Mouse (Mus musculus): ENCODE results near the gene Ccdc154. TPM values are rescaled to one million over a fixed set of nuclear protein-coding genes. Genes with fewer than 3 reads are reported as not detected.

Gene Ccdc154
- polyA plus RNA-seq, 2 experiments, result 0.03 TPM; not detected in 1

- Histone ChIP-seq H3K4me1 (ENCODE audit: control insufficient read depth, insufficient read depth, low read length) (no peaks in the 10 kb centered on the region), H3K27me3 (ENCODE audit: control insufficient read depth, insufficient read depth, low read length) (no peaks in the 10 kb centered on the region), H3K36me3 (ENCODE audit: control insufficient read depth, insufficient read depth, low read length) (peaks cover 81% of the 10 kb centered on the region), H3K9ac (ENCODE audit: low read depth, low read length, severe bottlenecking) (no peak overlapping the region), H3K4me3 (replicated peaks; ENCODE audit: low read length) (no peak overlapping the region), H3K9me3 (ENCODE audit: control insufficient read depth, low read length) (no peaks in the 10 kb centered on the region), H3K4me2 (replicated peaks; ENCODE audit: low read depth, low read length, severe bottlenecking) (no peak overlapping the region), H3K27ac (replicated peaks; ENCODE audit: low read depth, low read length) (no peak overlapping the region)
- ATAC-seq (ENCODE audit: low FRiP score, low read depth) (no peak), DNase-seq (ENCODE audit: low spot score) (no peak)
- WGBS, result 92% methylated on average over 4 of the region's 4 CpGs
- no peak for TF ChIP-seq POLR2A (IDR thresholded peaks at IDR 0.05; ENCODE audit: borderline replicate concordance, extremely low read depth, insufficient read depth, insufficient read length)
These were observed 40.1 kb downstream of the Ccdc154 start for GRCm38 (mm10) chr17:25202401-25202800.

- H3K27me3 ChIP-seq (ENCODE audit: control insufficient read depth, insufficient read depth, low read length), result no peaks in the 10 kb centered on the region
- no peaks in the 10 kb centered on the region for H3K4me1 ChIP-seq (ENCODE audit: control insufficient read depth, insufficient read depth, low read length)
- H3K9me3 ChIP-seq (ENCODE audit: control insufficient read depth, low read length), result no peaks in the 10 kb centered on the region
- peaks cover 89% of the 10 kb centered on the region for H3K36me3 ChIP-seq (ENCODE audit: control insufficient read depth, insufficient read depth, low read length)
- TF ChIP-seq POLR2A (IDR thresholded peaks at IDR 0.05; ENCODE audit: borderline replicate concordance, extremely low read depth, insufficient read depth, insufficient read length), result no peak
- DNase-seq (ENCODE audit: low spot score) (no peak), ATAC-seq (ENCODE audit: low FRiP score, low read depth) (no peak)
- H3K4me3 ChIP-seq (replicated peaks; ENCODE audit: low read length), result no peak overlapping the region
- H3K4me2 ChIP-seq (replicated peaks; ENCODE audit: low read depth, low read length, severe bottlenecking), result no peak overlapping the region
- 87% methylated on average over 4 of the region's 4 CpGs for WGBS
- H3K9ac ChIP-seq (ENCODE audit: low read depth, low read length, severe bottlenecking), result no peak overlapping the region
- H3K27ac ChIP-seq (replicated peaks; ENCODE audit: low read depth, low read length), result no peak overlapping the region
These were observed 47.7 kb downstream of the Ccdc154 start for GRCm38 (mm10) chr17:25210006-25210405.

GRCm38 (mm10) chr17:25210680-25211466 is 48.6 kb downstream of the Ccdc154 start:
- H3K36me3 ChIP-seq (ENCODE audit: control insufficient read depth, insufficient read depth, low read length), result peaks cover 86% of the 10 kb centered on the region
- DNase-seq (ENCODE audit: low spot score), result no peak
- H3K4me1 ChIP-seq (ENCODE audit: control insufficient read depth, insufficient read depth, low read length), result no peaks in the 10 kb centered on the region
- ATAC-seq (ENCODE audit: low FRiP score, low read depth), result no peak
- no peak overlapping the region for H3K27ac ChIP-seq (replicated peaks; ENCODE audit: low read depth, low read length)
- TF ChIP-seq POLR2A (IDR thresholded peaks at IDR 0.05; ENCODE audit: borderline replicate concordance, extremely low read depth, insufficient read depth, insufficient read length), result no peak
- H3K4me2 ChIP-seq (replicated peaks; ENCODE audit: low read depth, low read length, severe bottlenecking), result no peak overlapping the region
- no peaks in the 10 kb centered on the region for H3K27me3 ChIP-seq (ENCODE audit: control insufficient read depth, insufficient read depth, low read length)
- H3K4me3 ChIP-seq (replicated peaks; ENCODE audit: low read length), result no peak overlapping the region
- 84% methylated on average over 15 of the region's 15 CpGs for WGBS
- no peak overlapping the region for H3K9ac ChIP-seq (ENCODE audit: low read depth, low read length, severe bottlenecking)
- no peaks in the 10 kb centered on the region for H3K9me3 ChIP-seq (ENCODE audit: control insufficient read depth, low read length)

- H3K27me3 ChIP-seq (ENCODE audit: control insufficient read depth, insufficient read depth, low read length), result no peaks in the 10 kb centered on the region
- H3K36me3 ChIP-seq (ENCODE audit: control insufficient read depth, insufficient read depth, low read length), result peaks cover 90% of the 10 kb centered on the region
- no peak for DNase-seq (ENCODE audit: low spot score)
- no peak overlapping the region for H3K4me2 ChIP-seq (replicated peaks; ENCODE audit: low read depth, low read length, severe bottlenecking)
- H3K27ac ChIP-seq (replicated peaks; ENCODE audit: low read depth, low read length), result no peak overlapping the region
- H3K9me3 ChIP-seq (ENCODE audit: control insufficient read depth, low read length), result no peaks in the 10 kb centered on the region
- no peak for ATAC-seq (ENCODE audit: low FRiP score, low read depth)
- no peak for TF ChIP-seq POLR2A (IDR thresholded peaks at IDR 0.05; ENCODE audit: borderline replicate concordance, extremely low read depth, insufficient read depth, insufficient read length)
- H3K4me3 ChIP-seq (replicated peaks; ENCODE audit: low read length), result no peak overlapping the region
- 82% methylated on average over 4 of the region's 4 CpGs for WGBS
- no peak overlapping the region for H3K9ac ChIP-seq (ENCODE audit: low read depth, low read length, severe bottlenecking)
- no peaks in the 10 kb centered on the region for H3K4me1 ChIP-seq (ENCODE audit: control insufficient read depth, insufficient read depth, low read length)
These were observed 49.4 kb downstream of the Ccdc154 start for GRCm38 (mm10) chr17:25211705-25212104.

GRCm38 (mm10) chr17:25215431-25215830 is 53.2 kb downstream of the Ccdc154 start:
- no peak overlapping the region for H3K9ac ChIP-seq (ENCODE audit: low read depth, low read length, severe bottlenecking)
- DNase-seq (ENCODE audit: low spot score) (no peak), ATAC-seq (ENCODE audit: low FRiP score, low read depth) (no peak)
- no peaks in the 10 kb centered on the region for H3K4me1 ChIP-seq (ENCODE audit: control insufficient read depth, insufficient read depth, low read length)
- H3K4me3 ChIP-seq (replicated peaks; ENCODE audit: low read length), result no peak overlapping the region
- H3K36me3 ChIP-seq (ENCODE audit: control insufficient read depth, insufficient read depth, low read length), result peaks cover 81% of the 10 kb centered on the region
- no peaks in the 10 kb centered on the region for H3K27me3 ChIP-seq (ENCODE audit: control insufficient read depth, insufficient read depth, low read length)
- H3K4me2 ChIP-seq (replicated peaks; ENCODE audit: low read depth, low read length, severe bottlenecking), result no peak overlapping the region
- 95% methylated on average over 3 of the region's 3 CpGs for WGBS
- no peak for TF ChIP-seq POLR2A (IDR thresholded peaks at IDR 0.05; ENCODE audit: borderline replicate concordance, extremely low read depth, insufficient read depth, insufficient read length)
- no peaks in the 10 kb centered on the region for H3K9me3 ChIP-seq (ENCODE audit: control insufficient read depth, low read length)
- no peak overlapping the region for H3K27ac ChIP-seq (replicated peaks; ENCODE audit: low read depth, low read length)
